Mouse (Mus musculus): ENCODE data around the gene Fhit.
"Not testable (repeated sequence)": the region's sequence is repeated elsewhere in the genome, so short reads cannot be mapped to it uniquely, and the experiment has no call there.

Gene Fhit

GRCm38 (mm10) chr14:10933667-10934066 lies 228.2 kb downstream of the Fhit start:
- DNase-seq (ENCODE audit: low spot score in 2 of 2) = no peak

- no peak for DNase-seq (ENCODE audit: low spot score in 2 of 2)
Measured at GRCm38 (mm10) chr14:10917893-10918803, 243.7 kb downstream of the Fhit start.

- DNase-seq (ENCODE audit: low spot score in 2 of 2) = no peak
Measured at GRCm38 (mm10) chr14:10908011-10908410, 253.8 kb downstream of the Fhit start.

- no peak for DNase-seq (ENCODE audit: low spot score in 2 of 2)
Measured at GRCm38 (mm10) chr14:10882759-10883158, 279.1 kb downstream of the Fhit start.

GRCm38 (mm10) chr14:10880749-10881148 lies 281.1 kb downstream of the Fhit start:
- DNase-seq (ENCODE audit: low spot score in 2 of 2) = no peak

- DNase-seq (ENCODE audit: low spot score in 2 of 2) = no peak
Measured at GRCm38 (mm10) chr14:10874595-10875372, 287.1 kb downstream of the Fhit start.

GRCm38 (mm10) chr14:10857606-10858005 lies 304.2 kb downstream of the Fhit start:
- DNase-seq (ENCODE audit: low spot score in 2 of 2) = no peak

- no peak for DNase-seq (ENCODE audit: low spot score in 2 of 2)
Measured at GRCm38 (mm10) chr14:10851936-10852335, 309.9 kb downstream of the Fhit start.

- no peak for DNase-seq (ENCODE audit: low spot score in 2 of 2)
Measured at GRCm38 (mm10) chr14:10836001-10836400, 325.8 kb downstream of the Fhit start.

- DNase-seq (ENCODE audit: low spot score in 2 of 2) = no peak
Measured at GRCm38 (mm10) chr14:10824819-10825218, 337.0 kb downstream of the Fhit start.

GRCm38 (mm10) chr14:10813551-10813950 lies 348.3 kb downstream of the Fhit start:
- no peak for DNase-seq (ENCODE audit: low spot score in 2 of 2)

- no peak for DNase-seq (ENCODE audit: low spot score in 2 of 2)
Measured at GRCm38 (mm10) chr14:10798489-10799180, 363.2 kb downstream of the Fhit start.

GRCm38 (mm10) chr14:10797595-10797994 lies 364.2 kb downstream of the Fhit start:
- DNase-seq (ENCODE audit: low spot score in 2 of 2) = no peak

GRCm38 (mm10) chr14:10795498-10796075 lies 366.2 kb downstream of the Fhit start:
- no peak for DNase-seq (ENCODE audit: low spot score in 2 of 2)

- DNase-seq (ENCODE audit: low spot score in 2 of 2) = no peak
Measured at GRCm38 (mm10) chr14:10783929-10784328, 377.9 kb downstream of the Fhit start.

- DNase-seq (ENCODE audit: low spot score in 2 of 2) = no peak
Measured at GRCm38 (mm10) chr14:10778721-10779120, 383.1 kb downstream of the Fhit start.

- DNase-seq (ENCODE audit: low spot score in 2 of 2) = not testable (repeated sequence)
Measured at GRCm38 (mm10) chr14:10754883-10755282, 407.0 kb downstream of the Fhit start.

GRCm38 (mm10) chr14:10738076-10738475 lies 423.8 kb downstream of the Fhit start:
- DNase-seq (ENCODE audit: low spot score in 2 of 2) = no peak

- no peak for DNase-seq (ENCODE audit: low spot score in 2 of 2)
Measured at GRCm38 (mm10) chr14:10722525-10722924, 439.3 kb downstream of the Fhit start.

GRCm38 (mm10) chr14:10712916-10713315 lies 448.9 kb downstream of the Fhit start:
- no peak for DNase-seq (ENCODE audit: low spot score in 2 of 2)

GRCm38 (mm10) chr14:10712522-10712881 lies 449.3 kb downstream of the Fhit start:
- no peak for DNase-seq (ENCODE audit: low spot score in 2 of 2)
